Mouse (Mus musculus) fat pad, adult 2 months (tissue): Measurements from ENCODE around the gene Zdhhc8.
A peak's percentile ranks its signal among the peaks of the same experiment; 100 is the strongest.

Experiments used
- DNase-seq: peaks from one replicate; pipeline ENCODE4 v3.0.0-alpha.2; 2011; ENCODE audit warnings: low read depth, low spot score; ENCODE audit errors: extremely low read depth

The Zdhhc8 gene

GRCm38 (mm10) chr16:18234671-18235388 lies at the start of gene Zdhhc8:
TSS of gene Zdhhc8 (minus strand) at chr16:18235136.
- no peak for DNase-seq

GRCm38 (mm10) chr16:18275166-18275565 lies 40.2 kb upstream of the Zdhhc8 start:
- DNase-seq = no peak

- no peak for DNase-seq
Measured at GRCm38 (mm10) chr16:18268182-18268581, 33.2 kb upstream of the Zdhhc8 start.

- DNase-seq = no peak
Measured at GRCm38 (mm10) chr16:18265024-18265423, 30.1 kb upstream of the Zdhhc8 start.

- DNase-seq = no peak
Measured at GRCm38 (mm10) chr16:18258221-18258620, 23.3 kb upstream of the Zdhhc8 start, which contains the start of gene Gm49776. TSS of gene Gm49776 (minus strand) at chr16:18258321.

- DNase-seq = no peak
Measured at GRCm38 (mm10) chr16:18253866-18254265, 18.9 kb upstream of the Zdhhc8 start.

- DNase-seq = no peak
Measured at GRCm38 (mm10) chr16:18252736-18253135, 17.8 kb upstream of the Zdhhc8 start.

GRCm38 (mm10) chr16:18250828-18251790 lies 16.2 kb upstream of the Zdhhc8 start:
- DNase-seq = no peak

GRCm38 (mm10) chr16:18250231-18250630 lies 15.3 kb upstream of the Zdhhc8 start:
- DNase-seq = no peak

GRCm38 (mm10) chr16:18249364-18249967 lies 14.5 kb upstream of the Zdhhc8 start:
- no peak for DNase-seq

GRCm38 (mm10) chr16:18248433-18249363 lies 13.8 kb upstream of the Zdhhc8 start, which contains the start of the genes Trmt2a and Ranbp1:
TSS of gene Trmt2a (plus strand) at chr16:18248679.
TSS of gene Ranbp1 (minus strand) at chr16:18248732.
- DNase-seq = peak; percentile 43

- no peak for DNase-seq
Measured at GRCm38 (mm10) chr16:18247521-18248399, 12.8 kb upstream of the Zdhhc8 start.

GRCm38 (mm10) chr16:18241581-18241980 lies 6.6 kb upstream of the Zdhhc8 start:
- no peak for DNase-seq

GRCm38 (mm10) chr16:18236676-18237501 lies 2.0 kb upstream of the Zdhhc8 start:
- DNase-seq = no peak

- DNase-seq = no peak
Measured at GRCm38 (mm10) chr16:18235389-18236065, 591 bp upstream of the Zdhhc8 start.

GRCm38 (mm10) chr16:18233919-18234670 lies 841 bp downstream of the Zdhhc8 start:
- DNase-seq = no peak

- DNase-seq = no peak
Measured at GRCm38 (mm10) chr16:18233451-18233850, 1.5 kb downstream of the Zdhhc8 start.
